Mouse (Mus musculus) lung, adult 2 months (tissue): ENCODE measurements around the gene Tmbim7. TPM values are rescaled to one million over a fixed set of nuclear protein-coding genes. Genes with fewer than 3 reads are reported as not detected.
"Not testable (repeated sequence)": the region's sequence is repeated elsewhere in the genome, so short reads cannot be mapped to it uniquely, and the experiment has no call there.

Experiments
- DNase-seq: peaks from one replicate; pipeline ENCODE4 v3.0.0; 2022
- H3K4me1 ChIP-seq: fragments of 200-500 bp; 2 replicates; pipeline ENCODE4 v1.6.1; 2011; ENCODE audit warnings: low read length; ENCODE audit not compliant: control insufficient read depth, insufficient read depth
- H3K4me3 ChIP-seq: fragments of 200-500 bp; replicated peaks from 2 replicates; pipeline ENCODE3; 2011; ENCODE audit warnings: low read depth, mild to moderate bottlenecking, control low read depth, low read length; ENCODE audit errors: extremely low read depth
- CTCF ChIP-seq: fragments of 200-500 bp; IDR thresholded peaks from 2 replicates; pipeline ENCODE4 v1.5.1; 2011; ENCODE audit warnings: mild to moderate bottlenecking, low read length, control low read depth; ENCODE audit not compliant: insufficient read depth
- POLR2A ChIP-seq: fragments of 200-500 bp; IDR thresholded peaks from 2 replicates; pipeline ENCODE4 v1.6.1; 2011; ENCODE audit warnings: low read depth, mild to moderate bottlenecking, control low read depth, low read length, borderline replicate concordance; ENCODE audit errors: extremely low read depth
- WGBS: fragments of 180-500 bp; shearing (Covaris S2); methylation state at CpG from one replicate; pipeline ENCODE4 v1.1.7; 2018; 5-methylcytosine and 5-hydroxymethylcytosine counted together
- polyA plus RNA-seq: library from polyadenylated mRNA; depleted of rRNA; stranded (reverse); fragments of >200 nt; gene quantifications from 2 replicates; pipeline ENCODE4 v1.2.3, GENCODE M21; 2012

Tmbim7 gene
- polyA plus RNA-seq, 1 experiment: not detected

GRCm38 (mm10) chr5:3635286-3635685 is 15.7 kb upstream of the Tmbim7 start:
- WGBS: 74% methylated on average over 8 of the region's 8 CpGs

GRCm38 (mm10) chr5:3644621-3645020 is 6.4 kb upstream of the Tmbim7 start:
- 87% methylated on average over 6 of the region's 6 CpGs for WGBS

More at GRCm38 (mm10) chr5:3635286-3635685, 15.7 kb upstream of the Tmbim7 start:
- DNase-seq: no peak
- H3K4me1 ChIP-seq: no peaks in the 10 kb centered on the region
- TF ChIP-seq POLR2A (no peak), CTCF (no peak)
- no peak overlapping the region for H3K4me3 ChIP-seq

GRCm38 (mm10) chr5:3645326-3645725 is 5.7 kb upstream of the Tmbim7 start:
- 83% methylated on average over 6 of the region's 6 CpGs for WGBS
- no peak for TF ChIP-seq POLR2A
- TF ChIP-seq CTCF: no peak
- peaks cover 2% of the 10 kb centered on the region; the same call in 1 of the 2 replicates for H3K4me1 ChIP-seq
- no peak for DNase-seq
- no peak overlapping the region for H3K4me3 ChIP-seq

More at GRCm38 (mm10) chr5:3644621-3645020, 6.4 kb upstream of the Tmbim7 start:
- H3K4me3 ChIP-seq: no peak overlapping the region
- H3K4me1 ChIP-seq: peaks cover 2% of the 10 kb centered on the region; the same call in 1 of the 2 replicates
- TF ChIP-seq CTCF (no peak), POLR2A (no peak)
- DNase-seq: no peak

- WGBS: 21% methylated on average over 6 of the region's 6 CpGs
- Histone ChIP-seq H3K4me1 (peaks cover 2% of the 10 kb centered on the region; the same call in 1 of the 2 replicates), H3K4me3 (no peak overlapping the region)
- TF ChIP-seq CTCF (no peak), POLR2A (no peak)
- no peak for DNase-seq
These were observed 4.4 kb upstream of the Tmbim7 start for GRCm38 (mm10) chr5:3646539-3646938.

GRCm38 (mm10) chr5:3646991-3647707 is 3.8 kb upstream of the Tmbim7 start:
- TF ChIP-seq CTCF: peak; percentile 50
- no peak for TF ChIP-seq POLR2A
- Histone ChIP-seq H3K4me3 (peak overlapping the region; percentile 99), H3K4me1 (peaks cover 2% of the 10 kb centered on the region; the same call in 1 of the 2 replicates)
- under 1% methylated on average over 51 of the region's 60 CpGs for WGBS
- no peak for DNase-seq

GRCm38 (mm10) chr5:3647708-3648121 is 3.3 kb upstream of the Tmbim7 start:
- Histone ChIP-seq H3K4me1 (peaks cover 2% of the 10 kb centered on the region; the same call in 1 of the 2 replicates), H3K4me3 (peak overlapping the region; percentile 99)
- DNase-seq: peak; percentile 79
- TF ChIP-seq CTCF (no peak), POLR2A (no peak)
- 1% methylated on average over 41 of the region's 46 CpGs for WGBS

GRCm38 (mm10) chr5:3648206-3648848 is 2.7 kb upstream of the Tmbim7 start:
- peaks cover 2% of the 10 kb centered on the region; the same call in 1 of the 2 replicates for H3K4me1 ChIP-seq
- WGBS: 43% methylated on average over 4 of the region's 4 CpGs
- no peak for TF ChIP-seq POLR2A
- TF ChIP-seq CTCF: no peak
- peak overlapping the region; percentile 49 for H3K4me3 ChIP-seq
- DNase-seq: no peak

- H3K4me3 ChIP-seq: no peak overlapping the region
- 74% methylated on average over 4 of the region's 4 CpGs for WGBS
These were observed 2.2 kb upstream of the Tmbim7 start for GRCm38 (mm10) chr5:3648849-3649210.

GRCm38 (mm10) chr5:3651621-3652020 is 640 bp downstream of the Tmbim7 start:
- WGBS: 83% methylated on average over 5 of the region's 5 CpGs
- Histone ChIP-seq H3K4me3 (no peak overlapping the region), H3K4me1 (peaks cover under 1% of the 10 kb centered on the region; the same call in 1 of the 2 replicates)
- DNase-seq: no peak
- TF ChIP-seq CTCF (no peak), POLR2A (no peak)

More at GRCm38 (mm10) chr5:3648849-3649210, 2.2 kb upstream of the Tmbim7 start:
- no peak for TF ChIP-seq POLR2A
- TF ChIP-seq CTCF: no peak
- peaks cover 2% of the 10 kb centered on the region; the same call in 1 of the 2 replicates for H3K4me1 ChIP-seq
- no peak for DNase-seq

- not testable (repeated sequence) for DNase-seq, H3K4me3 ChIP-seq, H3K4me1 ChIP-seq
- 87% methylated on average over 17 of the region's 25 CpGs for WGBS
These were observed 2.1 kb downstream of the Tmbim7 start for GRCm38 (mm10) chr5:3652903-3653575.
